Mouse (Mus musculus): ENCODE results near the gene Gm6020.
"Not testable (repeated sequence)": the region's sequence is repeated elsewhere in the genome, so short reads cannot be mapped to it uniquely, and the experiment has no call there.

Gene Gm6020

GRCm38 (mm10) chr19:61183590-61183989 lies at the start of gene Gm6020:
Gene Gm6020 (plus strand): TSS chr19:61183890.
- not testable (repeated sequence) for DNase-seq

GRCm38 (mm10) chr19:61138655-61139054 lies 45.0 kb upstream of the Gm6020 start:
- DNase-seq = no peak

- peak; percentile 85 for DNase-seq
Observed at GRCm38 (mm10) chr19:61140342-61141206, 43.1 kb upstream of the Gm6020 start, which contains the start of gene Zfp950. Gene Zfp950 (minus strand): TSS chr19:61140840.

GRCm38 (mm10) chr19:61141299-61141698 lies 42.4 kb upstream of the Gm6020 start:
- DNase-seq = no peak

GRCm38 (mm10) chr19:61151372-61151700 lies 32.4 kb upstream of the Gm6020 start:
- peak; percentile 32 for DNase-seq

- no peak for DNase-seq
Observed at GRCm38 (mm10) chr19:61151701-61152420, 31.8 kb upstream of the Gm6020 start.

GRCm38 (mm10) chr19:61175756-61176324 lies 7.8 kb upstream of the Gm6020 start, which contains the start of gene Gm7102:
Gene Gm7102 (minus strand): TSS chr19:61176309.
- peak; percentile 5 for DNase-seq

GRCm38 (mm10) chr19:61199316-61199715 lies 15.6 kb downstream of the Gm6020 start:
- DNase-seq = peak; percentile 90

- peak; percentile 26 for DNase-seq
Observed at GRCm38 (mm10) chr19:61199836-61200235, 16.1 kb downstream of the Gm6020 start.

- not testable (repeated sequence) for DNase-seq
Observed at GRCm38 (mm10) chr19:61207506-61207905, 23.8 kb downstream of the Gm6020 start.

- no peak for DNase-seq
Observed at GRCm38 (mm10) chr19:61223706-61224328, 40.1 kb downstream of the Gm6020 start.

- peak; percentile 32 for DNase-seq
Observed at GRCm38 (mm10) chr19:61224678-61225525, 41.2 kb downstream of the Gm6020 start.

- DNase-seq = peak; percentile 69
Observed at GRCm38 (mm10) chr19:61225526-61226400, 42.1 kb downstream of the Gm6020 start.

- DNase-seq = peak; percentile 67
Observed at GRCm38 (mm10) chr19:61226401-61226927, 42.8 kb downstream of the Gm6020 start.

- peak; percentile 89 for DNase-seq
Observed at GRCm38 (mm10) chr19:61226928-61227854, 43.5 kb downstream of the Gm6020 start.

- DNase-seq = peak; percentile 51
Observed at GRCm38 (mm10) chr19:61227941-61228701, 44.4 kb downstream of the Gm6020 start, which contains the start of gene Csf2ra. Gene Csf2ra (minus strand): TSS chr19:61228429.
